Mouse (Mus musculus): ENCODE results near the gene D11Wsu47e.

DNA sequence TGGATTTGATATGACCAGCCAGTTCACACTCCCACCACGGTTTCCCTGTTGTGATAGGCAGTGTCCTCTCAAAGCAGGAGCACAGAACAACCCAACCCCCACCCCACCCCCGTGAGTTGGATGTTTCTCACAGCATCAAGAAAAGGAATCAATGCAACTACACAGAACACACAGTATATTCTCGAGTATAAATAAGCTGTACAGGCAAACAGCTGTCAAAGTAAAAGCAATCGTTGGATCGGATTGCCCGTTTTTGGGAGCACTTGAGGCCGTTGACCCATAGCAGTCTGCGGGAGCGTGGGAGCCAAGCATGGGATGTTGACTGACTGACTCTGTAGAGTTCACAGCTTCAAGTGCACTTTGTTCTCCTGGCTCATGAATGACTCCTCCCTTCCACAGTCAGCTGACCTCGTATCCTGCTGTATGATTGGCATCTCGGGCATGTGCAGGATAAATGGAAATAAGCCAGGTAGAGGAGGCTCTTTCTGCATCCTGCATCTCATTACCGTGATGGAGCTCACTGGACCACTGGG, 13.9 kb downstream of the D11Wsu47e start:
- TF ChIP-seq USF1 (IDR thresholded peaks at IDR 0.05; ENCODE audit: low read depth) (no peak), CTCF (IDR thresholded peaks at IDR 0.05; ENCODE audit: control insufficient read depth, insufficient read depth, insufficient read length) (no peak), MYOG (IDR thresholded peaks at IDR 0.05; ENCODE audit: control insufficient read depth, extremely low read depth, insufficient read length) (no peak), CEBPB (IDR thresholded peaks at IDR 0.05; ENCODE audit: low read depth) (no peak), MYOD1 (IDR thresholded peaks at IDR 0.05; ENCODE audit: control insufficient read depth, insufficient read length, low read depth) (no peak), MAX (IDR thresholded peaks at IDR 0.05) (no peak)

All from C2C12 (cell line).